Mouse (Mus musculus): ENCODE measurements around the gene Samd14.

- TF ChIP-seq GATA1 (IDR thresholded peaks at IDR 0.05; ENCODE audit: borderline replicate concordance, low read length) (no peak), FLI1 (IDR thresholded peaks at IDR 0.05; ENCODE audit: low read length) (no peak)
Observed at GRCm38 (mm10) chr11:94994947-94995772, 14.5 kb upstream of the Samd14 start.
